Mouse (Mus musculus) heart, embryonic 11.5 days (tissue): Measurements from ENCODE around the gene Atp8b5. TPM values are rescaled to one million over a fixed set of nuclear protein-coding genes. Genes with fewer than 3 reads are reported as not detected.

Experiments used
- ATAC-seq: fragments of 200-750 bp; cut with Nextera tagmentation; replicated peaks from 2 replicates; pipeline ENCODE4 v1.8.0; 2017; ENCODE audit warnings: moderate library complexity; ENCODE audit not compliant: insufficient number of reproducible peaks, low FRiP score, low TSS enrichment
- H3K27ac ChIP-seq: fragments of 300-500 bp; sonication (generic); 2 replicates; pipeline ENCODE4 v1.5.1; 2014; ENCODE audit warnings: mild to moderate bottlenecking, low read depth, low read length
- H3K27me3 ChIP-seq: fragments of 300-500 bp; sonication (generic); 2 replicates; pipeline ENCODE4 v1.6.1; 2014; ENCODE audit warnings: mild to moderate bottlenecking, low read length, mixed read lengths; ENCODE audit not compliant: control insufficient read depth, insufficient read depth
- H3K36me3 ChIP-seq: fragments of 300-500 bp; sonication (generic); 2 replicates; pipeline ENCODE4 v1.6.1; 2014; ENCODE audit warnings: mild to moderate bottlenecking, low read length, moderate library complexity, mixed read lengths; ENCODE audit not compliant: control insufficient read depth, insufficient read depth
- H3K4me1 ChIP-seq: fragments of 300-500 bp; sonication (generic); 2 replicates; pipeline ENCODE4 v1.6.1; 2014; ENCODE audit warnings: low read length; ENCODE audit not compliant: control insufficient read depth, insufficient read depth
- H3K4me2 ChIP-seq: fragments of 300-500 bp; sonication (generic); 2 replicates; pipeline ENCODE4 v1.6.1; 2014; ENCODE audit warnings: mild to moderate bottlenecking, moderate library complexity
- H3K4me3 ChIP-seq: fragments of 300-500 bp; sonication (generic); 2 replicates; pipeline ENCODE4 v1.5.1; 2014; ENCODE audit warnings: low read depth, low read length
- H3K9ac ChIP-seq: fragments of 300-500 bp; sonication (generic); 2 replicates; pipeline ENCODE4 v1.6.1; 2014; ENCODE audit warnings: mild to moderate bottlenecking, low read depth, low read length, moderate library complexity
- H3K9me3 ChIP-seq: fragments of 300-500 bp; sonication (generic); replicated peaks from 2 replicates; pipeline ENCODE4 v1.6.1; 2016; ENCODE audit warnings: low read length; ENCODE audit not compliant: control insufficient read depth
- WGBS: fragments of 180-500 bp; shearing (Covaris S2); extraction: QIAGEN DNeasy Blood & Tissue Kit; methylation state at CpG from one replicate; pipeline ENCODE4 v1.1.7; 2014; ENCODE audit not compliant: insufficient replicate concordance; 5-methylcytosine and 5-hydroxymethylcytosine counted together
- polyA plus RNA-seq: library from polyadenylated mRNA; unstranded; fragments of >200 nt; fragmentation: Nextera tagmentation; extraction: Ambion mirVana; gene quantifications from 2 replicates; pipeline ENCODE4 v1.2.1, GENCODE M21; 2014

Gene Atp8b5
- polyA plus RNA-seq, 1 experiment from 2014 or later, result 0.27 TPM

GRCm38 (mm10) chr4:43416071-43416490 lies 149.1 kb downstream of the Atp8b5 start:
- H3K4me2 ChIP-seq, result no peak overlapping the region
- H3K9me3 ChIP-seq, result no peaks in the 10 kb centered on the region
- no peak for ATAC-seq
- H3K27ac ChIP-seq, result no peak overlapping the region
- H3K9ac ChIP-seq, result no peak overlapping the region
- no peak overlapping the region for H3K4me3 ChIP-seq
- H3K4me1 ChIP-seq, result peaks cover 15% of the 10 kb centered on the region
- WGBS, result 91% methylated on average over 22 of the region's 22 CpGs
- peaks cover 13% of the 10 kb centered on the region for H3K36me3 ChIP-seq
- no peaks in the 10 kb centered on the region for H3K27me3 ChIP-seq

- no peak overlapping the region for H3K27ac ChIP-seq
- WGBS, result 64% methylated on average over 16 of the region's 16 CpGs
Measured at GRCm38 (mm10) chr4:43417269-43418062, 150.5 kb downstream of the Atp8b5 start.

DNA sequence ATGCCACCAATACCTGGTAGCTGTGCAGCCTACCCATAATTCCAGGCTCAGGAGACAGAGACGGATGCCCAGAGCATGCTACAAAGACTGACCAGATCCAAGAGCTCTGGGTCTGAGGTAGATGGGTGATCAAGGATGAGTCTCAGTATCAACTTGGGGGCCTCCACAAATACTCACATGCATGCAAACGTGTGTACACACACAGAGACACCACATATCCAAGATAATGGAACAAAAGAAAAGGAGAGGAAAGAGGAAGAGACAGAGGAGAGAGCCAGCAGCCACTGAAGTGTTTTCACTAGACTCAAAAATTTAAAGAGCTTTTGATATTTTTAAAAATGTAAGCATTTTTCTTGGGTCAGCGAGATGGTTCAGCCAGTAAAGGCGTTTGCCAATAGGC lies 151.5 kb downstream of the Atp8b5 start:
- no peak for ATAC-seq
- Histone ChIP-seq H3K27me3 (peaks cover 8% of the 10 kb centered on the region), H3K4me2 (no peak overlapping the region), H3K9ac (no peak overlapping the region), H3K36me3 (peaks cover 19% of the 10 kb centered on the region), H3K27ac (no peak overlapping the region), H3K9me3 (no peaks in the 10 kb centered on the region), H3K4me3 (no peak overlapping the region), H3K4me1 (peaks cover 14% of the 10 kb centered on the region)
- 68% methylated on average over 4 of the region's 4 CpGs for WGBS

More at GRCm38 (mm10) chr4:43417269-43418062, 150.5 kb downstream of the Atp8b5 start:
- Histone ChIP-seq H3K4me1 (peaks cover 15% of the 10 kb centered on the region), H3K36me3 (peaks cover 14% of the 10 kb centered on the region), H3K9me3 (no peaks in the 10 kb centered on the region), H3K9ac (no peak overlapping the region), H3K27me3 (peaks cover 2% of the 10 kb centered on the region), H3K4me2 (no peak overlapping the region), H3K4me3 (no peak overlapping the region)
- ATAC-seq, result no peak

DNA sequence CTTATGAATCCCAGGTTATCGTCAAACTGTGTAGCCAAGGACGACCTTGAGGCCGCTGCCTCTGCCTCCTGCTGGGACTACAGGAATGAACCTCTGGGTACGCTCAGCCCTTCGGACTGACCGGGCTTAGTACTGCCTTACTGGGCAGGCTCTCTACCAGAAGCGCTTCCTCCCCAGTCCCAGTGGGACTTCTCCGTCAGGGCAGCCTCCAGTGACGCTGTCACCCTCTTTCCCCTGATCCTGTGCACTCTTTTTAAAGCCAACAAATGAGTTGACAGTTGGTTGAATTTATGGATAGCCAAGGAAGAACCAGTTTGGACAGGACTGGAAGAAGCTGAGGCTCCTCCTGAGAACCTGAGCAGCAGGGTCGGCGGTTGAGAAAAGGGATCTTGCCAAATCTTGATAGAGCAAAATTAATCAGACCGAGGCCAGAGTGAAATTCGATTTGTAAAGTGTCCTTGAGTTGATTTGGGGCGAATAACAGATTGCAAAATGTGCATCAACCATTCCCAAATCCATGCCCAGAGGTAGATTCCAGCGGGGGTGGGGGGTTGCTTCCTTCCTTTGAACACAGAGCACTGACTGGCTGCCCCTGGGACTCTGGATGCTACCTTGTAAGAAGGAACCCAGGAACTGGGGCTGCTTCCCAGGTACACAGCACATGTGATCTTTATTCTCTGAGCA lies 152.2 kb downstream of the Atp8b5 start:
- peaks cover 23% of the 10 kb centered on the region for H3K36me3 ChIP-seq

DNA sequence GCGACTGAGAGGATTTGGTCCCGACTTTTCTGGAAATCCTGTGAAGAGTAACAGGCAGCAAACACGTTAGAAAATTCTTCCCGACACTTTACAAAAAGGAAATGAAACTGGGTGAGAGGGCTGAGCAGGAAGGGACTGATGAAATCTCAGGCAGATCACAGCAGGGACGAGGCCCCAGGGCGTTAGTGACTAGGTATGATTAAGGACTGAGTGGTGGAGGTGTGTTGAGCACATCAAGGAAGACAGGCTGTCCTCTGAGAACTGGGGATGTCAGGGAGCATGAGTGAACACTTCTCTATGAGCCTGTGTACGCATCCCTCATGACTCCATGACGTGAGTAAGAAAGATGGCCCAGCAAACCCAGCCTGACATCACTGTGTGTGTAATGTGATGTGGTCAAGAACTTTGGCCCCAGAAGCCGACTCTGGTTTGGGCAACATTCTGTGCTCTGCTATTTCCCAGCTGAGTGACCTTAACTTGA lies 152.9 kb downstream of the Atp8b5 start:
- H3K9ac ChIP-seq, result no peak overlapping the region
- H3K27me3 ChIP-seq, result peaks cover 21% of the 10 kb centered on the region
- ATAC-seq, result no peak
- peaks cover 28% of the 10 kb centered on the region for H3K36me3 ChIP-seq
- H3K4me2 ChIP-seq, result no peak overlapping the region
- H3K4me1 ChIP-seq, result peaks cover 12% of the 10 kb centered on the region
- H3K27ac ChIP-seq, result no peak overlapping the region
- H3K4me3 ChIP-seq, result no peak overlapping the region
- 52% methylated on average over 9 of the region's 9 CpGs for WGBS
- no peaks in the 10 kb centered on the region for H3K9me3 ChIP-seq

More for the DNA sequence above, 152.2 kb downstream of the Atp8b5 start:
- no peaks in the 10 kb centered on the region for H3K9me3 ChIP-seq
- H3K4me3 ChIP-seq, result no peak overlapping the region
- H3K27me3 ChIP-seq, result peaks cover 14% of the 10 kb centered on the region
- no peak overlapping the region for H3K4me2 ChIP-seq
- H3K4me1 ChIP-seq, result peaks cover 12% of the 10 kb centered on the region
- no peak overlapping the region for H3K27ac ChIP-seq
- H3K9ac ChIP-seq, result no peak overlapping the region
- no peak for ATAC-seq
- WGBS, result 59% methylated on average over 15 of the region's 15 CpGs

DNA sequence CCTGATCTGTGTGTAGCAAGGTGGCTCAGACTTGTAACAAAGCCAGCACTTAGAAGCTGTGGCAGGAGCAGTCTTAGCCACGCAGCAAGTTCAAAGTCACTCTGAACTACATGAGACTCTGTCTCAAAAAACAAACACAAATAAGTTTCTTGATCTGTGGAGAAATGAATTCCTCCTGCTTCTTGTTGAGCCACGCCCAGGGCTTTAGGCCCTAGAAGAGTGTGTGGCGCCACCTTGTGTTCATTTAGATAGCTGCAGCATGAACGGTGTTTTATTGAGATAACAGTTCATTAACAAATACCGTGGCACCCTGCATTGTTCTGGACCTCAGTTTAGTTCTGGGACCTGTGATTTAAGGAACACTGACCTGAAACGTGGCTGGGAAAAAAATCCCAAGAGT lies 153.3 kb downstream of the Atp8b5 start:
- Histone ChIP-seq H3K36me3 (peaks cover 24% of the 10 kb centered on the region), H3K27me3 (peaks cover 26% of the 10 kb centered on the region), H3K4me3 (no peak overlapping the region), H3K9ac (no peak overlapping the region), H3K4me1 (peaks cover 16% of the 10 kb centered on the region), H3K27ac (no peak overlapping the region), H3K4me2 (no peak overlapping the region), H3K9me3 (no peaks in the 10 kb centered on the region)
- 10% methylated on average over 6 of the region's 6 CpGs for WGBS
- no peak for ATAC-seq

GRCm38 (mm10) chr4:43421632-43422240 lies 154.8 kb downstream of the Atp8b5 start:
- no peak for ATAC-seq
- Histone ChIP-seq H3K36me3 (peaks cover 18% of the 10 kb centered on the region), H3K27ac (no peak overlapping the region), H3K9me3 (no peaks in the 10 kb centered on the region), H3K9ac (no peak overlapping the region), H3K27me3 (peaks cover 40% of the 10 kb centered on the region), H3K4me1 (peaks cover 21% of the 10 kb centered on the region), H3K4me2 (no peak overlapping the region), H3K4me3 (no peak overlapping the region)
- 61% methylated on average over 28 of the region's 28 CpGs for WGBS
